Mouse (Mus musculus) hindbrain, embryonic 15.5 days (tissue): ENCODE measurements around the gene 4930558K02Rik. TPM values are rescaled to one million over a fixed set of nuclear protein-coding genes. Genes with fewer than 3 reads are reported as not detected.

Experiments used
- ATAC-seq: fragments of 200-750 bp; cut with Nextera tagmentation; 2 replicates; pipeline ENCODE4 v1.8.0; 2017; ENCODE audit warnings: low read depth, moderate number of reproducible peaks, moderate TSS enrichment; ENCODE audit not compliant: low FRiP score
- H3K27ac ChIP-seq: fragments of 300-500 bp; sonication (generic); replicated peaks from 2 replicates; pipeline ENCODE4 v1.5.1; 2015; ENCODE audit warnings: mild to moderate bottlenecking, inconsistent platforms
- H3K27me3 ChIP-seq: fragments of 300-500 bp; sonication (generic); 2 replicates; pipeline ENCODE4 v1.6.1; 2015; ENCODE audit warnings: control low read depth, inconsistent platforms
- H3K36me3 ChIP-seq: fragments of 300-500 bp; sonication (generic); 2 replicates; pipeline ENCODE4 v1.6.1; 2015; ENCODE audit warnings: control low read depth, inconsistent platforms
- H3K4me1 ChIP-seq: fragments of 300-500 bp; sonication (generic); replicated peaks from 2 replicates; pipeline ENCODE4 v1.6.1; 2015; ENCODE audit warnings: control low read depth, inconsistent platforms
- H3K4me2 ChIP-seq: fragments of 300-500 bp; sonication (generic); 2 replicates; pipeline ENCODE4 v1.6.1; 2015; ENCODE audit warnings: moderate library complexity, mild to moderate bottlenecking, inconsistent platforms
- H3K4me3 ChIP-seq: fragments of 300-500 bp; sonication (generic); 2 replicates; pipeline ENCODE4 v1.5.1; 2015; ENCODE audit warnings: mild to moderate bottlenecking, inconsistent platforms
- H3K9ac ChIP-seq: fragments of 300-500 bp; sonication (generic); 2 replicates; pipeline ENCODE4 v1.6.1; 2015; ENCODE audit warnings: inconsistent platforms
- H3K9me3 ChIP-seq: fragments of 300-500 bp; sonication (generic); 2 replicates; pipeline ENCODE4 v1.6.1; 2016; ENCODE audit warnings: control low read depth, inconsistent platforms
- WGBS: fragments of 180-500 bp; shearing (Covaris S2); methylation state at CpG from one replicate; pipeline ENCODE4 v1.1.7; 2015; 5-methylcytosine and 5-hydroxymethylcytosine counted together
- polyA plus RNA-seq: library from polyadenylated mRNA; unstranded; fragments of >200 nt; fragmentation: Nextera tagmentation; extraction: Ambion mirVana; gene quantifications from 2 replicates; pipeline ENCODE4 v1.2.1, GENCODE M21; 2015

Gene 4930558K02Rik
- polyA plus RNA-seq, 1 experiment from 2014 or later: 0.25 TPM

DNA sequence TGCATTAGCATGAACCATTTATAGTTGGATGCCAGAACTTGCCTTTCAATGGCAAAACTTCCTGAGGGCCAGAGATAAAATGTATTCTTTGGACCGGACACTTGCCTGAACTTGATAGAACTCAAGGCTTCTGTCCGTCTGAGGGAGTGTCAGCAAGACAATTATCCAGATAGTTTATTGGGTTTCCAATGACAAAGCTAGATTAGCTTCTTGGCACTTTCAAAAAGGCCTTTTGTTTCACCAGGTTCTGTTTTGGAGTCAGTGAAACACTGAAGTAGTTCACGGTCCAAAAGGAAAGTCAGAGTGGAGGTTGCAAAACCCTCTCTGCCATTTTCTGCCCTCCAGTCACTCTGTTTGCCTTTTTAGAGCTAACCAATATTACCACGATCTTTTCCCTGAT, 48.1 kb downstream of the 4930558K02Rik start:
- no peaks in the 10 kb centered on the region for H3K27me3 ChIP-seq
- 59% methylated on average over 4 of the region's 4 CpGs for WGBS
- no peaks in the 10 kb centered on the region for H3K4me1 ChIP-seq
- no peaks in the 10 kb centered on the region for H3K36me3 ChIP-seq
- no peak overlapping the region for H3K4me3 ChIP-seq
- ATAC-seq: no peak
- no peaks in the 10 kb centered on the region for H3K9me3 ChIP-seq
- no peak overlapping the region for H3K9ac ChIP-seq
- peak overlapping the region; percentile 29 for H3K4me2 ChIP-seq
- 0 out of 2 replicates have a peak overlapping the region, but pooled peaks have one; percentile 25 for H3K27ac ChIP-seq

DNA sequence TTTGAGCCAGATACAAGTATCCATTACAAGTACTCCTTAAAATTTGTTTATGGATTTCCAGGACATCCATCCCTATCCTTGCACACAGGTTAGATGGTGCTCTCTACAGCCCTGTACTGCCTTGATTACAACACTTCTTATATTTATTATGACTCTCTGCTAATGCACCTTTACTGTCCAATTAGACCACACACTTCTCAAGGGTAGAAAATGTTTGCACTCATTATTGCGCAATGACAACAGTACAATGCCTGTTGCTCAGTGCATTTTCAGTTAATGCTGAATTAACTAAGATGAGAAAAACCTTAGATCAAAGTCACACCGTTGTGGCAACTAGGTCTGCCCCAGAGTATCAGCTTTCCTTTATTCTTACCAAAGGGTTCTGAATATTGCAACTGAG, 51.5 kb downstream of the 4930558K02Rik start:
- Histone ChIP-seq H3K27ac (no peak overlapping the region), H3K9me3 (no peaks in the 10 kb centered on the region), H3K4me2 (no peak overlapping the region), H3K4me3 (no peak overlapping the region), H3K4me1 (no peaks in the 10 kb centered on the region), H3K36me3 (no peaks in the 10 kb centered on the region), H3K9ac (no peak overlapping the region), H3K27me3 (no peaks in the 10 kb centered on the region)
- 98% methylated on average over 2 of the region's 2 CpGs for WGBS
- no peak for ATAC-seq

GRCm38 (mm10) chr1:161925281-161925805, 54.1 kb downstream of the 4930558K02Rik start:
- WGBS: 87% methylated on average over 13 of the region's 13 CpGs

DNA sequence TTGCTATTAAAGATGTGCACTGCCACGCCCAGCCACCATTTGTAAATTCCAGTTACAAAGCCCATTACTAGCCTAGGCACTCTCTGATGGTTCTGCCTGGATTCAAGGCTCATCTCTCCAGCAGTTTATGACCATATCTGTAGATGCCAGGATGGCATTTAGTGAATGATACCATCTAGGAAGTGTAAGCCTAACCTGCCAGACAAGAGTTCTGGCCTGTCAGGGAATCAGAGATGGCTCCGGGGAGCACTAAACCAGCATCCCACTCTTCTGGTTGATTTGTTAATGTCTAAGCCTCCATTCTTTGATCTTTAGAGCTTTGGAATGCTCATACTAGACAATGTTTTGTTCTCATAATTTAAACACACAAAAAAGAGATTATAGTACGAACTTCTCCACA, 55.1 kb downstream of the 4930558K02Rik start:
- Histone ChIP-seq H3K27ac (no peak overlapping the region), H3K36me3 (no peaks in the 10 kb centered on the region), H3K4me2 (no peak overlapping the region), H3K4me1 (no peaks in the 10 kb centered on the region), H3K4me3 (no peak overlapping the region), H3K9ac (no peak overlapping the region), H3K9me3 (no peaks in the 10 kb centered on the region), H3K27me3 (no peaks in the 10 kb centered on the region)
- no peak for ATAC-seq
- 69% methylated on average over 3 of the region's 3 CpGs for WGBS

More at GRCm38 (mm10) chr1:161925281-161925805, 54.1 kb downstream of the 4930558K02Rik start:
- Histone ChIP-seq H3K9me3 (no peaks in the 10 kb centered on the region), H3K27me3 (no peaks in the 10 kb centered on the region), H3K27ac (no peak overlapping the region), H3K9ac (no peak overlapping the region), H3K4me2 (no peak overlapping the region), H3K36me3 (no peaks in the 10 kb centered on the region), H3K4me1 (no peaks in the 10 kb centered on the region), H3K4me3 (no peak overlapping the region)
- ATAC-seq: no peak

- Histone ChIP-seq H3K9ac (no peak overlapping the region), H3K36me3 (no peaks in the 10 kb centered on the region), H3K27me3 (no peaks in the 10 kb centered on the region), H3K4me2 (no peak overlapping the region), H3K4me1 (no peaks in the 10 kb centered on the region), H3K4me3 (no peak overlapping the region), H3K9me3 (no peaks in the 10 kb centered on the region), H3K27ac (no peak overlapping the region)
- WGBS: 80% methylated on average over 6 of the region's 6 CpGs
- no peak for ATAC-seq
Measured at GRCm38 (mm10) chr1:161921928-161922327, 57.5 kb downstream of the 4930558K02Rik start.

DNA sequence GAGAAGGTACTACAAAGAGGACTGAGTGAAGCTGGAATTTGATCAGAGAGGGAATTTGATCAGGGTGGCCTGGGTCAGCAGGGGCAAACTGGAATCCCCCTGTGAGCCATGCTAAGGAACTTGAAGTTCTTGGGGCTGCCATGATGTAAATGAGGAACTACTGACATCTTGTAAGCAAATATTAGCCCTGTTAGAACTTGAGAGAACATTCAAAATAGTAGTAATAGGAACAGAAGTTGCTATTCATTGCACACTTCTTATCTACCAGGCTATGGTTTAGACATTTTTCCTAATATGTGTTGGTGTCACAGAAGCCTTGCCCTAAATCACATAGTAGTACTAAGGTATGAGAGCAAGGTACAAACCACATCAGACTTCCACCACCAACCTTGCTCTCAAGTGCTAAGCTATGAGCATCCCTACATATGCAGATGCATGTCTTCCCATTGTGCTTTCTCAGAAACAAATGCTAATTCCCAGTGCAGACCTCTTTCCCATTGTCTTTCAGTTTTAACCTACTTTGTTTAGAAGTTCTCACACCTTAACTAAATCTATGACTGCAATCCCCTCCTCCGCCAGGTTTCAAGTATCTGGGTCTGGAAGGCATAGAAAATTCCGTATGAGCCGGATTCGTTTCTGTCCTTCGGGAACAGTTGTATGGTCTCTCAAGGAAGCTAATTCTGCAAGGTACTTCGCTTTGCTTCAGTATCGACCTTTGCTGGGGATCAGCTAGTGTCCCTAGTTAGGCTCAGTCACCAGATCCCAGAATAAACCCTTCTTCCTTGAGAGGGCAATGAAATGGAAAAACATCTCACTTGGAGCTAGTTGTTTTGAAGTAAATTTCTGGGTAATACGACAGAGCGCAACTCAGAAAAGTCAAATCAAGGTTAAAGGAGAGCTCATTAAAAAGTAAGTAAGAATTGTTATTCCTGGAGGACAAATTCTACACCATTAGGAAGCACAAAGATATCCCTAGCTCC, 58.7 kb downstream of the 4930558K02Rik start:
- no peak overlapping the region for H3K4me3 ChIP-seq
- H3K4me2 ChIP-seq: no peak overlapping the region
- no peak for ATAC-seq
- H3K9ac ChIP-seq: no peak overlapping the region
- no peaks in the 10 kb centered on the region for H3K36me3 ChIP-seq
- no peaks in the 10 kb centered on the region for H3K4me1 ChIP-seq
- 83% methylated on average over 9 of the region's 9 CpGs for WGBS
- no peak overlapping the region for H3K27ac ChIP-seq
- no peaks in the 10 kb centered on the region for H3K27me3 ChIP-seq
- H3K9me3 ChIP-seq: no peaks in the 10 kb centered on the region

DNA sequence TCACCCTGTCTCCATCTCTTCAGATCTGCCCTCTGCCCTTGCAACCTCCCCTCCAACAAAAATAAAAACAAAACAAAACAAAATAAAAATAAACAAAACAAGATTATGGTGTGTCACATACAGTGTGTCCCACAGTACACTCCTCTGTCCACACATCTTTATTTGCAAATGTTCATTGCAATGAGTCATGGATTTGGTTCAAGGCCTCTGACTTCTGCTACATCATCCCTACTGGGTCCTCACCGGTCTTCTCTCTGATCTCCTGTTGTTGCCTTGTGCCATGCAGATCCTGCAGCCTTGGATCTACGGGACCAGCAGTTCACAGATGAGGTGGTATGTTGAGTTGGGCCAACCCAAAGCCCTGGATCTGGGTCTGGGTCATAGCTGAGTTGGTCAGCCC, 59.8 kb downstream of the 4930558K02Rik start:
- no peaks in the 10 kb centered on the region for H3K4me1 ChIP-seq
- H3K9me3 ChIP-seq: no peaks in the 10 kb centered on the region
- H3K9ac ChIP-seq: no peak overlapping the region
- H3K27ac ChIP-seq: no peak overlapping the region
- H3K36me3 ChIP-seq: no peaks in the 10 kb centered on the region
- H3K4me2 ChIP-seq: no peak overlapping the region
- 89% methylated on average over 2 of the region's 2 CpGs for WGBS
- ATAC-seq: no peak
- H3K4me3 ChIP-seq: no peak overlapping the region
- no peaks in the 10 kb centered on the region for H3K27me3 ChIP-seq

- Histone ChIP-seq H3K4me1 (no peaks in the 10 kb centered on the region), H3K4me2 (no peak overlapping the region), H3K36me3 (no peaks in the 10 kb centered on the region), H3K9ac (no peak overlapping the region), H3K27me3 (no peaks in the 10 kb centered on the region), H3K27ac (no peak overlapping the region), H3K4me3 (no peak overlapping the region), H3K9me3 (no peaks in the 10 kb centered on the region)
- WGBS: 62% methylated on average over 7 of the region's 7 CpGs
- ATAC-seq: no peak
Measured at GRCm38 (mm10) chr1:161918682-161919372, 60.6 kb downstream of the 4930558K02Rik start.

- WGBS: 94% methylated on average over 3 of the region's 3 CpGs
- Histone ChIP-seq H3K4me1 (no peaks in the 10 kb centered on the region), H3K4me3 (no peak overlapping the region), H3K9ac (no peak overlapping the region), H3K27me3 (no peaks in the 10 kb centered on the region), H3K36me3 (no peaks in the 10 kb centered on the region), H3K9me3 (no peaks in the 10 kb centered on the region), H3K27ac (no peak overlapping the region), H3K4me2 (no peak overlapping the region)
- no peak for ATAC-seq
Measured at GRCm38 (mm10) chr1:161917940-161918484, 61.4 kb downstream of the 4930558K02Rik start.

DNA sequence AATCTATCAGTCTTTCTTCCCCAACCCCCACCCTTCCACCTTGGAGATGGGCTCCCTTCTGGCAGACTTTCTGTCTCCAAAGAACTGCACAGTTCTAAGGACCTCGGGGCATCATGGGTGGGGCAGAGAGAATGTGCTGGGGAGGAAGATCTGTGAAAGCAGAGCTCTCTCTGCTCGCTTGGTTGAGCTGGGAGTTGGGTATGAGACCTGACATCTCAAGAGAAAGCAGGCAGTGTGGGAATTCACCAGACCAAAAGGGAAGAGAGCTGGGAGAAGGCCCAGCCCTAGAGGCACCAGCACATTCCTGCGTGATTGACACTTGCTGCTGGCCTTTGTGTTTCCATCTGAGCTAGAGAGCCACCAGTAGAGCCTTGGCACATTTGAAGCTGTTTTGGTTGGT, 63.4 kb downstream of the 4930558K02Rik start:
- Histone ChIP-seq H3K4me2 (no peak overlapping the region), H3K9ac (no peak overlapping the region), H3K9me3 (no peaks in the 10 kb centered on the region), H3K27ac (no peak overlapping the region), H3K4me1 (no peaks in the 10 kb centered on the region), H3K36me3 (no peaks in the 10 kb centered on the region), H3K27me3 (no peaks in the 10 kb centered on the region), H3K4me3 (no peak overlapping the region)
- WGBS: 56% methylated on average over 3 of the region's 3 CpGs
- no peak for ATAC-seq

- WGBS: 80% methylated on average over 7 of the region's 7 CpGs
- no peaks in the 10 kb centered on the region for H3K36me3 ChIP-seq
- no peak for ATAC-seq
- H3K4me1 ChIP-seq: no peaks in the 10 kb centered on the region
- H3K27me3 ChIP-seq: no peaks in the 10 kb centered on the region
- no peak overlapping the region for H3K9ac ChIP-seq
- H3K4me3 ChIP-seq: no peak overlapping the region
- no peak overlapping the region for H3K27ac ChIP-seq
- no peaks in the 10 kb centered on the region for H3K9me3 ChIP-seq
- H3K4me2 ChIP-seq: no peak overlapping the region
Measured at GRCm38 (mm10) chr1:161913648-161913984, 65.8 kb downstream of the 4930558K02Rik start.
